Mouse (Mus musculus) brown adipose tissue, adult 24 weeks (tissue): ENCODE measurements around the gene Impdh1. TPM values are rescaled to one million over a fixed set of nuclear protein-coding genes. Genes with fewer than 3 reads are reported as not detected.
"Not testable (repeated sequence)": the region's sequence is repeated elsewhere in the genome, so short reads cannot be mapped to it uniquely, and the experiment has no call there.

ENCODE experiments used
- H3K27ac ChIP-seq: fragments of 200-500 bp; replicated peaks from 2 replicates; pipeline ENCODE4 v1.5.1; 2012; ENCODE audit warnings: low read depth, mild to moderate bottlenecking, low read length
- H3K4me1 ChIP-seq: fragments of 200-500 bp; 2 replicates; pipeline ENCODE4 v1.6.1; 2012; ENCODE audit warnings: low read length, mixed read lengths; ENCODE audit not compliant: control insufficient read depth, insufficient read depth, insufficient read length
- H3K4me3 ChIP-seq: fragments of 200-500 bp; 2 replicates; pipeline ENCODE4 v1.5.1; 2012; ENCODE audit warnings: low read depth, mild to moderate bottlenecking, low read length, moderate library complexity; ENCODE audit not compliant: insufficient read depth
- polyA plus RNA-seq: library from polyadenylated mRNA; stranded (reverse); fragments of >200 nt; gene quantifications from 2 replicates; pipeline ENCODE4 v1.2.4, GENCODE M21; 2012; ENCODE audit not compliant: missing spikeins, insufficient read depth, insufficient read length

The Impdh1 gene
- polyA plus RNA-seq, 1 experiment, result 68.7 TPM

- H3K27ac ChIP-seq, result no peak overlapping the region
- H3K4me3 ChIP-seq, result no peak overlapping the region
- no peaks in the 10 kb centered on the region for H3K4me1 ChIP-seq
These were observed 15.6 kb upstream of the Impdh1 start for GRCm38 (mm10) chr6:29231799-29232198.

DNA sequence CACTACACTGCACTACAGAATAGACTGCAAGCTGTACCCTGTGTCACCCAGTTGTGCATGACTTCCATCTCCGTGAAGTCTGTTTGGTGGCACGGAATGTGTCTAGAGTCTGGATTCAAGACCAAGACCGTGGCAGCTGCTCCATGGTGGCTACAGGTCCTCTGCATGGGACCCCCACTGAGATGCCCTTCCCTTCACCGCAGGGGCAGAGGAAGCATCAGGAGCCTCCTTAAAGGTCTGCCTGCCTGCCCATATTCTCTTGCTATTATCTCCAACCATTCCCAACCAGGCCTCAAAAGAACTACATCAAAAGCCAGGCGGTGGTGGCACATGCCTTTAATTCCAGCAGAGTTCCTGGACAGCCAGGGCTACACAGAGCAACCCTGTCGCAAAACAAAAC is 14.2 kb upstream of the Impdh1 start:
- H3K4me1 ChIP-seq, result no peaks in the 10 kb centered on the region
- no peak overlapping the region for H3K4me3 ChIP-seq
- no peak overlapping the region for H3K27ac ChIP-seq

DNA sequence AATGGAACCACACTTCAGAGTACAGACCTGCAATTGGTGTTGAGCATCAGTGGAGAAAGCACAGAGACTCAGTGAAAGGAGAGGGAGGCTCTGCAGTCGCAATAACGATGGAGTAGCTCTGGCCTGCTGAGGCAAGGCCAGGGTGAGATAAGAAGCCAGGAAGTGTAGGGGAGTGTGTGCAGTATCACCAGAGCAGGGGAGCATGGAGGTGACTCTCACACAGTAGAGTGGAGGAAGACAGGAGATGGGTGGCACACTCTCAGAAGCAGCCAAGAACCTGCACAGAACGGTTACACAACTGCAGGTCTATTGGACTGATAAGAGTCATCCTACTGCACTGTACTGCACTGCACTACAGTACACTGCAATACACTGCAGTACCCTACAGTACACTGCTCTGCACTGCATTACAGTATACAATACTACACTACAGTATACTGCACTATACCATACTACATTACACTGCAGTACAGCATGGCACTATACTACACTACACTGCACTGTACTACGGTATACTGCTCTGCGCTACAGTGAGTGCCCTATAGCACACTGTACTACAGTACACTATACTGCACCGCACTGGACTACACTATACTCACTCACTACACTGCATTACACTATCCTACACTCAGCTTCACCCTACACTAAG is 13.2 kb upstream of the Impdh1 start:
- Histone ChIP-seq H3K27ac (no peak overlapping the region), H3K4me3 (no peak overlapping the region), H3K4me1 (no peaks in the 10 kb centered on the region)

- H3K4me3 ChIP-seq, H3K27ac ChIP-seq: not testable (repeated sequence)
- H3K4me1 ChIP-seq, result peaks cover 19% of the 10 kb centered on the region
These were observed 1.6 kb upstream of the Impdh1 start for GRCm38 (mm10) chr6:29217717-29218116.

GRCm38 (mm10) chr6:29215181-29215580 is 983 bp downstream of the Impdh1 start:
- peaks cover 26% of the 10 kb centered on the region for H3K4me1 ChIP-seq
- peak overlapping the region; percentile 82 for H3K4me3 ChIP-seq
- peak overlapping the region; percentile 71 for H3K27ac ChIP-seq

GRCm38 (mm10) chr6:29214776-29215175 is 1.4 kb downstream of the Impdh1 start:
- Histone ChIP-seq H3K27ac (peak overlapping the region; percentile 71), H3K4me1 (peaks cover 26% of the 10 kb centered on the region), H3K4me3 (peak overlapping the region; percentile 82)

- H3K4me3 ChIP-seq, result peak overlapping the region; percentile 82
- H3K4me1 ChIP-seq, result peaks cover 26% of the 10 kb centered on the region
- H3K27ac ChIP-seq, result peak overlapping the region; percentile 85
These were observed 1.9 kb downstream of the Impdh1 start for GRCm38 (mm10) chr6:29214245-29214644.

GRCm38 (mm10) chr6:29213436-29213835 is 2.7 kb downstream of the Impdh1 start:
- Histone ChIP-seq H3K27ac (peak overlapping the region; percentile 85), H3K4me1 (peaks cover 26% of the 10 kb centered on the region), H3K4me3 (no peak overlapping the region)

DNA sequence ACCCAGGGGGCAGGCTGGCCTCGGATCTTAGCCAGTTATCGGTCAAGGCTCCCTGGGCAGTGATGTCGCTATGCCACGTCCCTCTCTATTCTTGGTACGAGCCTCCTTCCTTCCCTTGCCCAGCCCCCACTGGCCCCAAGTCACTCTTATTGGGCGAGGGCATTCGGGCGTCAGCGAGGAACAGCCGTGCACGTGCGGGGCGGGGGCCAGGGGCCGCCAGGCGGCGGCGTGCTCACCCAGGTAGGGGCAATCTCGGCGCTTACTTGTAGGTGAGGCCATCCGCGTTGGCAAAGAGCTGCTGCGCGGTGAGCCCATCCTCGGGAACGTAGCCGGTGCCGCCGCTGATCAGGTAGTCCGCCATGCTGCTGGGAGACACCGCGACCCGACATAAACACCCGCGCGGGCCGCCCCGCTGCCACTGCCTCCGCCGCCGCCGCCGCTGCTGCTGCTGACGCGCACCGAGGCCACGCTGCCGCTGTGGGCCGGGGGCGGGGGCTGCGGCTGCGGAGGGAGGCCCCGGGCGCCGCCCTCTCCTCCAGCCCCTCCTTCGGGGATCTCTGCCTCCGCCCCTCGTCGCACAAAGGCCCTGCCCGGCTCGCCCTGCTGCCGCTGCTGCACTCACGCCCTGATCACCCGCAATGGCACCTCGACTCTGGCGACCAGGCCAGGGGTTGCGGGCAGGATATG is 4.2 kb downstream of the Impdh1 start:
- Histone ChIP-seq H3K4me3 (peak overlapping the region; percentile 76), H3K27ac (peak overlapping the region; percentile 85), H3K4me1 (peaks cover 26% of the 10 kb centered on the region)

DNA sequence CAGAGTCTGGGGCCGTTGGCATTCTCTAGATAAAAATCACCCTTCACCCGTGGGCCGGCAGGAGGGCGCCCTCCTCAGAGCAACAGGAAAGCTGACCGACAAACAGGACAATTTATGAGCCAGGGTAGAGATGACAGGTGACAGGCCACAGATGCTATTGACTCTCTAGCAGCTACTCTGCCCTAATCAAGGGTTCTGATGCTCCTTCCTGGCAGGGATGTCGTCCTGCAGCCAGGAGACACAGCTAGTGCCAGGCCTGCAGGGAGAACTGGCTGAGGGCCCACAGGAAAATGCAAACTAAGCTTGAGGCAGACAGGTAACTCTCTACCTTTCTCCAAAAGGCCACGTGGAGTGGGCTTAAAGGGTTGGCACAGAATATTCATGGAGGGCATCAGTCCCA is 5.0 kb downstream of the Impdh1 start:
- H3K27ac ChIP-seq, result no peak overlapping the region
- peaks cover 28% of the 10 kb centered on the region for H3K4me1 ChIP-seq
- H3K4me3 ChIP-seq, result peak overlapping the region; percentile 76

GRCm38 (mm10) chr6:29210231-29210936 is 5.8 kb downstream of the Impdh1 start:
- no peak overlapping the region for H3K27ac ChIP-seq
- H3K4me3 ChIP-seq, result 0 out of 2 replicates have a peak overlapping the region, but pooled peaks have one; percentile 15
- H3K4me1 ChIP-seq, result peaks cover 32% of the 10 kb centered on the region

- peaks cover 15% of the 10 kb centered on the region for H3K4me1 ChIP-seq
- no peak overlapping the region for H3K4me3 ChIP-seq
- no peak overlapping the region for H3K27ac ChIP-seq
These were observed 8.0 kb downstream of the Impdh1 start for GRCm38 (mm10) chr6:29208178-29208577.

DNA sequence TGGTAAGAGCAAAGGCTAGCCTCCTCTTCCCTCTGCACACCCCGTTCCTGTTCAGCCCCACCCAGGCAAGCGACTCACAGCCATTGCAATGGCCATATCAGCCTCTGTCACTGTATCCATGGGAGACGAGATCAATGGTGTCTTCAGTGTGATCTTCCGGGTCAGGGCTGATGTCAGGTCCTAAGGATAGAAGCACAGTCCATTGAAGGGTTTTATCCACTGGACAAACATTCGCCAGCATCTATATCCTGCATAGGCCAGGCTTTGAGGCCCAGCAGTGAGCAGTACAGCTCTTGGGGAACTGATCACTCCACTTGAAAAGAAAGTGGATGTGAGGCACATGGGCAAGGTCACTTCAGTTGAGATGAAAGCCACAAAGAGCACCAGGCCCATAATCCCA is 9.1 kb downstream of the Impdh1 start:
- Histone ChIP-seq H3K27ac (no peak overlapping the region), H3K4me3 (no peak overlapping the region), H3K4me1 (peaks cover 12% of the 10 kb centered on the region)

DNA sequence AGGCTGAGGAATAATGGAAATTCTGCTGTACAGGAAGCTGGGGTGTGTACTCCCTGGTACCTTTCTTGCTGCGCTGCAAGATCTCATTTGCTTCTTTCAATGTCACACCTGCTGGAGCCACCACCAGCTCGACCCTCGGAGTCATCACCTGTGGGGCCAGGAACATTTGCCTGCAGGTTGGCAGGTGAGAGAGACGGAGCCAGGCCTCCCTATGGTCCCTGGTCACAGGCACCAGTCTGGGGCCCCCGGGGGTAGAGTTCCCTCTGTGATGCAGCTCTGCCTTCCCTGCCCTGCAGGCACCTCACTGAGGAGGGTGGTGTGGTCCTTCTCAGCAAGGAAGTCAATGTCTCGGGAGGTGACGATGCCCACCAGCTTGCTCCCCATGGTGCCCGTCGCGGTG is 10.2 kb downstream of the Impdh1 start:
- peaks cover 6% of the 10 kb centered on the region; the same call in 1 of the 2 replicates for H3K4me1 ChIP-seq
- H3K27ac ChIP-seq, result 0 out of 2 replicates have a peak overlapping the region, but pooled peaks have one; percentile 36
- no peak overlapping the region for H3K4me3 ChIP-seq

DNA sequence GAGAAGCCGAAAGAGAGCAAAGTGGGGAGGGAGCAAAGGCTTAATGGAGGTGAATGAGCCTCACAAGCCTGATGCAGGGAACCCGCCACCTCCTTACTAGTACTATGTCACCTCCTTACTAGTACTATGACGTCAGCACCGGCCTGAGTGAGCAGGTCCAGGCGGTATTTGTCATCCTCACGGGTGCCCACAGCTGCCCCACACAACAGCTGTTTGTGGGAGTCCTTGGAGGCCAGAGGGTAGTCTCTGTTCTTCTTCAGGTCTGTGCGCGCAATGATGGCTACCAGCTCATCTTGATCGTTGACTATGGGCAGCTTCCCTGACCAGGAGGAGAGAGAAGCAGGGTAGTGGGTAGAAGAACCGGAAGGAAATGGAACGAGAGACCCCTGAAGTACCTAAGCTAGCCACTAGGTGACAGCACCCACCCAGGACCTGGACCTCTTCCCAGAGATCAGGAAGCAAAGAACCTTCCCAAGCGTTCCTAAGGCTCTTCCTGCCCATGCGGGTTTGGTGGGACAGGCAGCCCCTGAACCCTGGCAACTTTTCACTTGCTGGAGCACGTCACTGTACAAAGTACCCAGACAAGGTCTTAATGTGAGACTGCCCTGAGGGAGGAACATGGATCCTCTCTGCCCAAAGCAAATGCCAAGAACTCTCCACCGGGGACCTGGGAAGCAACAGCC is 11.1 kb downstream of the Impdh1 start:
- Histone ChIP-seq H3K4me1 (peaks cover 6% of the 10 kb centered on the region; the same call in 1 of the 2 replicates), H3K27ac (peak overlapping the region; percentile 95), H3K4me3 (peak overlapping the region; percentile 46)
